Mouse (Mus musculus) forebrain, postnatal 0 days (tissue): Measurements from ENCODE around the gene Nfic. TPM values are rescaled to one million over a fixed set of nuclear protein-coding genes. Genes with fewer than 3 reads are reported as not detected.
"Not testable (repeated sequence)": the region's sequence is repeated elsewhere in the genome, so short reads cannot be mapped to it uniquely, and the experiment has no call there.

ENCODE experiments used
- ATAC-seq: fragments of 200-750 bp; cut with Nextera tagmentation; 2 replicates; pipeline ENCODE4 v1.8.0; 2017; ENCODE audit warnings: mild to moderate bottlenecking, moderate library complexity
- DNase-seq: peaks from one replicate; pipeline ENCODE4 v3.0.0-alpha.2; 2015
- H3K27ac ChIP-seq: fragments of 300-500 bp; sonication (generic); 2 replicates; pipeline ENCODE4 v1.5.1; 2014; ENCODE audit warnings: low read depth, mild to moderate bottlenecking, antibody characterized with exemption, low read length, moderate library complexity, mixed read lengths
- H3K27me3 ChIP-seq: fragments of 300-500 bp; sonication (generic); 2 replicates; pipeline ENCODE4 v1.6.1; 2014; ENCODE audit warnings: mild to moderate bottlenecking, low read length, mixed read lengths; ENCODE audit not compliant: insufficient read depth
- H3K36me3 ChIP-seq: fragments of 300-500 bp; sonication (generic); 2 replicates; pipeline ENCODE4 v1.6.1; 2014; ENCODE audit warnings: mild to moderate bottlenecking, moderate library complexity; ENCODE audit not compliant: insufficient read depth
- H3K4me1 ChIP-seq: fragments of 300-500 bp; sonication (generic); 2 replicates; pipeline ENCODE4 v1.6.1; 2014; ENCODE audit warnings: antibody characterized with exemption; ENCODE audit not compliant: insufficient read depth
- H3K4me2 ChIP-seq: fragments of 300-500 bp; sonication (generic); 2 replicates; pipeline ENCODE4 v1.6.1; 2014; ENCODE audit warnings: low read depth, mild to moderate bottlenecking, moderate library complexity
- H3K4me3 ChIP-seq: fragments of 300-500 bp; sonication (generic); 2 replicates; pipeline ENCODE4 v1.5.1; 2014; ENCODE audit warnings: low read depth, low read length, mixed read lengths
- H3K9ac ChIP-seq: fragments of 300-500 bp; sonication (generic); 2 replicates; pipeline ENCODE4 v1.6.1; 2014; ENCODE audit warnings: mild to moderate bottlenecking
- H3K9me3 ChIP-seq: fragments of 300-500 bp; sonication (generic); 2 replicates; pipeline ENCODE4 v1.6.1; 2016; ENCODE audit warnings: low read length
- CTCF ChIP-seq: sonication (generic); IDR thresholded peaks from 2 replicates; pipeline ENCODE4 v1.5.1; 2016; ENCODE audit warnings: antibody characterized with exemption, control low read depth, low read depth
- WGBS: fragments of 180-500 bp; shearing (Covaris S2); extraction: QIAGEN DNeasy Blood & Tissue Kit; methylation state at CpG from one replicate; pipeline ENCODE4 v1.1.7; 2014; 5-methylcytosine and 5-hydroxymethylcytosine counted together
- polyA plus RNA-seq: library from polyadenylated mRNA; unstranded; fragments of >200 nt; fragmentation: Nextera tagmentation; extraction: Ambion mirVana; gene quantifications from 2 replicates; pipeline ENCODE4 v1.2.1, GENCODE M21; 2015
- total RNA-seq: library from RNA; depleted of rRNA; stranded (reverse); fragments of >200 nt; gene quantifications from 2 replicates; pipeline ENCODE4 v1.2.3, GENCODE M21; 2014

Gene Nfic
- total and polyA plus RNA-seq, 2 experiments from 2014 or later, result 14.5 to 23.1 TPM

- H3K4me3 ChIP-seq, result no peak overlapping the region
- no peaks in the 10 kb centered on the region for H3K4me1 ChIP-seq
- TF ChIP-seq CTCF, result no peak
- peaks cover 35% of the 10 kb centered on the region for H3K27me3 ChIP-seq
- DNase-seq (no peak), ATAC-seq (no peak)
- no peak overlapping the region for H3K27ac ChIP-seq
- no peak overlapping the region for H3K9ac ChIP-seq
- no peaks in the 10 kb centered on the region for H3K9me3 ChIP-seq
- no peak overlapping the region for H3K4me2 ChIP-seq
- 8% methylated on average over 35 of the region's 36 CpGs for WGBS
- H3K36me3 ChIP-seq, result no peaks in the 10 kb centered on the region
Measured at GRCm38 (mm10) chr10:81452237-81452946, 3.0 kb downstream of the Nfic start.

GRCm38 (mm10) chr10:81451365-81451745, 4.1 kb downstream of the Nfic start:
- TF ChIP-seq CTCF, result no peak
- DNase-seq (no peak), ATAC-seq (no peak)
- Histone ChIP-seq H3K27ac (no peak overlapping the region), H3K4me1 (no peaks in the 10 kb centered on the region), H3K27me3 (peaks cover 35% of the 10 kb centered on the region), H3K9me3 (no peaks in the 10 kb centered on the region), H3K4me2 (no peak overlapping the region), H3K36me3 (no peaks in the 10 kb centered on the region), H3K4me3 (no peak overlapping the region), H3K9ac (no peak overlapping the region)
- WGBS, result 65% methylated on average over 6 of the region's 6 CpGs

- Histone ChIP-seq H3K9me3 (no peaks in the 10 kb centered on the region), H3K36me3 (no peaks in the 10 kb centered on the region), H3K4me2 (no peak overlapping the region), H3K4me1 (no peaks in the 10 kb centered on the region), H3K4me3 (no peak overlapping the region), H3K27ac (no peak overlapping the region), H3K9ac (no peak overlapping the region), H3K27me3 (peaks cover 35% of the 10 kb centered on the region)
- TF ChIP-seq CTCF, result no peak
- DNase-seq, result no peak
- no peak for ATAC-seq
- WGBS, result 63% methylated on average over 9 of the region's 9 CpGs
Measured at GRCm38 (mm10) chr10:81450641-81451364, 4.6 kb downstream of the Nfic start.

GRCm38 (mm10) chr10:81450140-81450539, 5.3 kb downstream of the Nfic start:
- Histone ChIP-seq H3K36me3 (no peaks in the 10 kb centered on the region), H3K27ac (no peak overlapping the region), H3K4me2 (no peak overlapping the region), H3K4me3 (no peak overlapping the region), H3K4me1 (no peaks in the 10 kb centered on the region), H3K9me3 (no peaks in the 10 kb centered on the region), H3K27me3 (peaks cover 35% of the 10 kb centered on the region), H3K9ac (no peak overlapping the region)
- WGBS, result 2% methylated on average over 7 of the region's 7 CpGs
- DNase-seq (peak; percentile 88), ATAC-seq (peak; percentile 73)
- TF ChIP-seq CTCF, result peak; percentile 99

DNA sequence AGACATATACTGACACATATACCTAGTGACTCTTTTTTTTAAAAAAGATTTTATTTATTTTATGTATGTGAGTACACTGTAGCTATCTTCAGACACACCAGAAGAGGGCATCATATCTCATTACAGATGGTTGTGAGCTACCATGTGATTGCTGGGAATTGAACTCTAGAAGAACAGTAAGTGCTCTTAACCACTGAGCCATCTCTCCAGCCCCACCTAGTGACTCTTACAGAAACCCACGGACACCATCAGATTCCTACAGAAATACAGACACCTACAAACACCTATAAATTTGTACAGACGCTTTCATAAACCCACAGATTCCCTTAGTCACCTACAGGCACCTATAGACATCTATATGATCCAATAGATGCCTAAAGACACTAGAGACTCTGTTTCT, 9.9 kb downstream of the Nfic start:
- H3K27ac ChIP-seq, H3K4me3 ChIP-seq, H3K4me1 ChIP-seq, H3K36me3 ChIP-seq, H3K9ac ChIP-seq, H3K4me2 ChIP-seq, ATAC-seq, DNase-seq, H3K9me3 ChIP-seq, H3K27me3 ChIP-seq: not testable (repeated sequence)
- WGBS, result 36% methylated on average over 2 of the region's 2 CpGs

DNA sequence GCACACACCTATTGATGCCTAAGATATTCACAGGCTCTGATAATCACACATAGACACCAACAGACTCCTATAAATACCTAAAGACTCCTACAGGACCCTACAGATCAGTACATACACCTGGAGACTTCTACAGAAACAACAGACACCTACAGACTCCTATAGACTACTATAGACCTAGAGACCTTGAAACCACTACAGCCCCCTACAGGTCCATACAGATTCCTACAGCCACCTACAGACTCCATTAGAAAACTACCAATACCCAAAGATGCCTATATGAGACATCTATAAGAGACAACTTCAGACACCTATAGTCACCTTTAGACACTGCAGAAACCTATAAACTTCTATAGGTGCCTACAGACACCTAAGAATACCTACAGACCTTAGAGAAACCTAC, 14.4 kb downstream of the Nfic start:
- Histone ChIP-seq H3K9me3 (no peaks in the 10 kb centered on the region), H3K36me3 (no peaks in the 10 kb centered on the region), H3K27ac (no peak overlapping the region), H3K4me3 (no peak overlapping the region), H3K9ac (no peak overlapping the region), H3K27me3 (peaks cover 8% of the 10 kb centered on the region; the same call in 1 of the 2 replicates), H3K4me2 (no peak overlapping the region), H3K4me1 (no peaks in the 10 kb centered on the region)
- no peak for ATAC-seq
- no peak for DNase-seq
- peak; percentile 38; the same call in 1 of the 2 replicates for TF ChIP-seq CTCF

DNA sequence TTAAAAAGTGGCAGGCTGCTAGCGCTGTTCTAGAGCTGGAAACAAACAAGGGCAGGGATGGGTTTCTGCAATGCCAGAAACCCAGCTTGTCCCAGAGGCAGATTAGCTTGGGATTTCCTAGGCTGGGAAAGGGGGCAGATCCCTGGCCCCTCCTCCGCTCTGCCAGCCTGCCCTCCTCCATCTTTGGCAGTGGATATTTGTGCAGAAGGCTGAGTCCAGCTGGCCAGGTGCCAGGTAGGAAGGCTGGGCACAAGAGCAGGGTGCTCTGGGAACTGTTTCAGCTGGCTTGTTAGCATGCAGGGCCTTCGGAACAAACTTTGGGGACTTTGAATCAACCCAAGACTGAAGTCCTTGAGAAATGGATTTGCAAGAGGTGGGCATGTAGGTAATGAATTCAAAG, 20.0 kb downstream of the Nfic start:
- 34% methylated on average over 3 of the region's 3 CpGs for WGBS
- no peak overlapping the region for H3K9ac ChIP-seq
- H3K9me3 ChIP-seq, result no peaks in the 10 kb centered on the region
- peaks cover 12% of the 10 kb centered on the region; the same call in 1 of the 2 replicates for H3K4me1 ChIP-seq
- no peak overlapping the region for H3K4me2 ChIP-seq
- no peak overlapping the region for H3K4me3 ChIP-seq
- peak; percentile 26; the same call in 1 of the 2 replicates for ATAC-seq
- peak overlapping the region; percentile 21; the same call in 1 of the 2 replicates for H3K27ac ChIP-seq
- TF ChIP-seq CTCF, result no peak
- no peaks in the 10 kb centered on the region for H3K27me3 ChIP-seq
- DNase-seq, result peak; percentile 77
- no peaks in the 10 kb centered on the region for H3K36me3 ChIP-seq
